In the genomic region with DNA sequence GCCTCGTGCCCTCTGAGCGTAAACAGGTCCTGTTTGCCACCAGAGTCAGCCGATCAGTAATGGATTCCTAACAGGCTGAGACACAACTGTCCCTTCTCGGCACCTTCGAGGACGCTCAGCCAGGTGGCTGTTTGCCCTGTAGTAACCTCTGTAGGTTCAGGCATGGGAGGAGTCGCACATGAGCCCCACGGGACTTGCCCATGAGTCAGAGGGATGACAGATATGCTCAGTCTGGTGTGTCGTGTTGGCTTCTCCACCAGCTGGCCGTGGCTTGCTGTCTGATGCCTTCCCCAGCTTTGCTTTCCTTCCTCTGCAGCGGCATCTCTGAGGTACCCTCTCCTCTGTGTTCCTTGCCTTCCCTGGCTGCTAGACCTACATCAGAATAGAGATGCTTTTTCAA, we compare ENCODE assay signal across 8 mouse cellular contexts. TPM values are rescaled to one million over a fixed set of nuclear protein-coding genes. Genes with fewer than 3 reads are reported as not detected.
DNase-seq lines count a peak whose midpoint lies in the region; ATAC-seq and TF ChIP-seq lines count a peak whose summit lies in the region.
"Had no signal": no experiment of that assay in that cellular context is flagged by ENCODE, and none has a peak within 500 bp of the region (broad histone marks: within the 10 kb centered on the region; RNA-seq: fewer than 3 reads in every experiment).

No protein-coding gene starts in this region.

- H3K36me3 ChIP-seq in CH12.LX (replicated peaks in 1 of 2; ENCODE audit: control insufficient read depth in 1 of 2, insufficient read depth in 1 of 2, low read length in 1 of 2): no peaks in the 10 kb centered on the region
- H3K36me3 ChIP-seq in embryonic facial prominence, embryonic 12.5 days: no peaks in the 10 kb centered on the region
- peaks cover 12% of the 10 kb centered on the region for H3K36me3 ChIP-seq in midbrain, embryonic 14.5 days (ENCODE audit: control insufficient read depth, insufficient read depth, low read length)
- H3K36me3 ChIP-seq: midbrain, embryonic 12.5 days had no signal

- 77% methylated on average over 11 of the region's 11 CpGs for WGBS in embryonic facial prominence, embryonic 12.5 days
- 88% methylated on average over 11 of the region's 11 CpGs for WGBS in midbrain, embryonic 14.5 days

- peak overlapping the region; percentile 86 for H3K4me2 ChIP-seq in CH12.LX (ENCODE audit: insufficient read depth, low read depth, poor library complexity, severe bottlenecking)
- H3K4me2 ChIP-seq in embryonic facial prominence, embryonic 12.5 days (replicated peaks): no peak overlapping the region
- H3K4me2 ChIP-seq in midbrain, embryonic 14.5 days (ENCODE audit: low read length): no peak overlapping the region
- H3K4me2 ChIP-seq: midbrain, embryonic 12.5 days had no signal

- TF ChIP-seq RAD21 in CH12.LX (IDR thresholded peaks at IDR 0.05; ENCODE audit: low read depth, low read length): peak; percentile 12

- dilution Hi-C loops in CH12.LX (cut with MboI; ENCODE audit: extremely low pct_ligation_motif_present, extremely low pct_unique_long_range_greater_than_20kb, low sequenced_read_pairs): no loop called here

- H3K27me3 ChIP-seq in CH12.LX (replicated peaks): peaks cover 14% of the 10 kb centered on the region
- no peaks in the 10 kb centered on the region for H3K27me3 ChIP-seq in embryonic facial prominence, embryonic 12.5 days
- no peaks in the 10 kb centered on the region for H3K27me3 ChIP-seq in midbrain, embryonic 14.5 days (ENCODE audit: control insufficient read depth, insufficient read depth, low read length)
- H3K27me3 ChIP-seq: midbrain, embryonic 12.5 days had no signal

- in situ Hi-C loops in CH12.LX (cut with MboI; ENCODE audit: low pct_ligation_motif_present, low pct_unique_long_range_greater_than_20kb, low sequenced_read_pairs): no loop called here

- ATAC-seq in embryonic facial prominence, embryonic 12.5 days (ENCODE audit: insufficient number of reproducible peaks, insufficient read depth, low FRiP score, low TSS enrichment): no peak
- ATAC-seq in midbrain, embryonic 14.5 days (ENCODE audit: low FRiP score, low TSS enrichment): no peak

- no peaks in the 10 kb centered on the region for H3K9me3 ChIP-seq in CH12.LX (replicated peaks; ENCODE audit: low read length)
- H3K9me3 ChIP-seq in embryonic facial prominence, embryonic 12.5 days: no peaks in the 10 kb centered on the region
- no peaks in the 10 kb centered on the region for H3K9me3 ChIP-seq in midbrain, embryonic 14.5 days (ENCODE audit: control insufficient read depth, low read length)
- H3K9me3 ChIP-seq: midbrain, embryonic 12.5 days had no signal

- peak in 1 of 2 experiments; percentile 4; a peak in 1 of 4 replicates for TF ChIP-seq CTCF in CH12.LX (conservative IDR thresholded peaks at IDR 0.05 in 1 of 2, IDR thresholded peaks at IDR 0.05 in 1 of 2; ENCODE audit: low read depth in 2 of 2, low read length in 2 of 2)

- H3K4me3 ChIP-seq in CH12.LX (replicated peaks in 1 of 3; ENCODE audit: low read depth in 2 of 3, low read length in 2 of 3, poor library complexity in 1 of 3): peak overlapping the region in 2 of 3 experiments; percentile 28 to 31
- H3K4me3 ChIP-seq in embryonic facial prominence, embryonic 12.5 days: no peak overlapping the region
- H3K4me3 ChIP-seq in midbrain, embryonic 14.5 days (replicated peaks; ENCODE audit: low read depth, low read length): no peak overlapping the region
- H3K4me3 ChIP-seq: midbrain, embryonic 12.5 days had no signal

- H3K9ac ChIP-seq in CH12.LX (ENCODE audit: insufficient read depth, low read depth): 0 out of 2 replicates have a peak overlapping the region, but pooled peaks have one; percentile 36
- H3K9ac ChIP-seq in embryonic facial prominence, embryonic 12.5 days: no peak overlapping the region
- no peak overlapping the region for H3K9ac ChIP-seq in midbrain, embryonic 14.5 days (replicated peaks; ENCODE audit: low read length)
- H3K9ac ChIP-seq: midbrain, embryonic 12.5 days had no signal

- H3K4me1 ChIP-seq in CH12.LX (ENCODE audit: control insufficient read depth in 1 of 2, insufficient read depth in 2 of 2): peaks cover 40 to 61% of the 10 kb centered on the region in 2 experiments
- peaks cover 38% of the 10 kb centered on the region for H3K4me1 ChIP-seq in embryonic facial prominence, embryonic 12.5 days
- peaks cover 22% of the 10 kb centered on the region for H3K4me1 ChIP-seq in midbrain, embryonic 14.5 days (ENCODE audit: control insufficient read depth, insufficient read depth, low read length)

- H3K79me2 ChIP-seq in CH12.LX (replicated peaks; ENCODE audit: control insufficient read depth, extremely low read depth, insufficient read depth, poor library complexity, severe bottlenecking): no peaks in the 10 kb centered on the region

- no peak for TF ChIP-seq POLR2A in CH12.LX (IDR thresholded peaks at IDR 0.05; ENCODE audit: low read depth, low read length)

- peak; percentile 84 for TF ChIP-seq EP300 in CH12.LX (IDR thresholded peaks at IDR 0.05; ENCODE audit: low read length)

- DNase-seq in layer of hippocampus, adult 9-11 months: peak; percentile 66
- DNase-seq in layer of hippocampus, postnatal 25 days (ENCODE audit: extremely low spot score in 1 of 2, low spot score in 1 of 2): no peak
- DNase-seq in CH12.LX (ENCODE audit: extremely low read depth): peak; percentile 94
- DNase-seq in spleen, postnatal 4 days (ENCODE audit: low spot score in 2 of 2): peak; percentile 59 to 77
- no peak for DNase-seq in adrenal gland, adult 8-10 months
- DNase-seq in midbrain, embryonic 14.5 days: no peak

- H3K27ac ChIP-seq in CH12.LX (ENCODE audit: insufficient read depth, low read depth): peak overlapping the region; percentile 94
- peak overlapping the region; percentile 67; the same call in 1 of the 2 replicates for H3K27ac ChIP-seq in embryonic facial prominence, embryonic 12.5 days
- no peak overlapping the region for H3K27ac ChIP-seq in midbrain, embryonic 14.5 days (replicated peaks; ENCODE audit: low read depth, low read length)
- H3K27ac ChIP-seq: midbrain, embryonic 12.5 days had no signal

TF ChIP-seq in CH12.LX, 34 proteins besides CTCF, POLR2A, EP300 and RAD21 (continues in another document):
- no peak for TF ChIP-seq USF1 (IDR thresholded peaks at IDR 0.05; ENCODE audit: low read depth, low read length)
- peak; percentile 70 for TF ChIP-seq JUN (IDR thresholded peaks at IDR 0.05; ENCODE audit: insufficient read depth, low read depth, low read length)
- TF ChIP-seq NRF1 (IDR thresholded peaks at IDR 0.05; ENCODE audit: low read depth, low read length): 0 out of 2 replicates have a peak, but pooled peaks have one; percentile 45
- no peak for TF ChIP-seq TBP (conservative IDR thresholded peaks at IDR 0.05; ENCODE audit: low read depth, low read length)
- TF ChIP-seq UBTF (IDR thresholded peaks at IDR 0.05; ENCODE audit: low read depth, low read length): no peak
- TF ChIP-seq GABPA (IDR thresholded peaks at IDR 0.05; ENCODE audit: insufficient replicate concordance, low read depth, low read length): no peak
- TF ChIP-seq ZC3H11A (IDR thresholded peaks at IDR 0.05; ENCODE audit: low read depth, low read length): no peak
- no peak for TF ChIP-seq CHD1 (IDR thresholded peaks at IDR 0.05; ENCODE audit: low read depth, low read length)
- TF ChIP-seq MEF2A (IDR thresholded peaks at IDR 0.05; ENCODE audit: borderline replicate concordance, low read depth, low read length): peak; percentile 87
- no peak for TF ChIP-seq ZNF384 (IDR thresholded peaks at IDR 0.05; ENCODE audit: low read depth, low read length)
- TF ChIP-seq USF2 (conservative IDR thresholded peaks at IDR 0.05; ENCODE audit: low read depth, low read length): no peak
- 0 out of 2 replicates have a peak, but pooled peaks have one; percentile 19 for TF ChIP-seq MAZ (IDR thresholded peaks at IDR 0.05; ENCODE audit: low read depth, low read length)
- no peak for TF ChIP-seq PAX5 (IDR thresholded peaks at IDR 0.05; ENCODE audit: low read length)
- no peak for TF ChIP-seq POLR2AphosphoS2 (IDR thresholded peaks at IDR 0.05; ENCODE audit: low read depth, low read length)
- peak; percentile 98 for TF ChIP-seq ETS1 (conservative IDR thresholded peaks at IDR 0.05; ENCODE audit: low read depth, low read length)
- peak; percentile 35; the same call in 1 of the 2 replicates for TF ChIP-seq MAFK (IDR thresholded peaks at IDR 0.05; ENCODE audit: insufficient replicate concordance, low read length)
- no peak for TF ChIP-seq ZKSCAN1 (IDR thresholded peaks at IDR 0.05; ENCODE audit: borderline replicate concordance, low read depth, low read length)
- TF ChIP-seq JUND (conservative IDR thresholded peaks at IDR 0.05; ENCODE audit: low read depth, low read length): 0 out of 2 replicates have a peak, but pooled peaks have one; percentile 59
- peak; percentile 77 for TF ChIP-seq IRF4 (IDR thresholded peaks at IDR 0.05; ENCODE audit: low read depth, low read length)
- TF ChIP-seq SMC3 (IDR thresholded peaks at IDR 0.05; ENCODE audit: low read depth, low read length): peak; percentile 10; the same call in 1 of the 2 replicates
- peak; percentile 89 for TF ChIP-seq MXI1 (IDR thresholded peaks at IDR 0.05; ENCODE audit: low read depth, low read length)
- TF ChIP-seq E2F4 (IDR thresholded peaks at IDR 0.05; ENCODE audit: insufficient replicate concordance, low read depth, low read length): no peak
- peak; percentile 97 for TF ChIP-seq SIN3A (IDR thresholded peaks at IDR 0.05; ENCODE audit: low read length)
- TF ChIP-seq ZMIZ1 (IDR thresholded peaks at IDR 0.05; ENCODE audit: low read depth, low read length): no peak
- TF ChIP-seq HCFC1 (IDR thresholded peaks at IDR 0.05; ENCODE audit: low read depth, low read length): no peak
- peak; percentile 86 for TF ChIP-seq MAX (IDR thresholded peaks at IDR 0.05; ENCODE audit: low read length)
- no peak for TF ChIP-seq KAT2A (IDR thresholded peaks at IDR 0.05; ENCODE audit: insufficient replicate concordance, low read length)
- peak; percentile 85 for TF ChIP-seq MYC (IDR thresholded peaks at IDR 0.05; ENCODE audit: low read depth, low read length)
- peak; percentile 98 for TF ChIP-seq BHLHE40 (IDR thresholded peaks at IDR 0.05; ENCODE audit: low read depth, low read length)
- no peak for TF ChIP-seq NELFE (IDR thresholded peaks at IDR 0.05; ENCODE audit: low read depth, low read length)

RNA-seq across cellular contexts. Expression of gene Abcg1, which starts 9.6 kb away (rescaled TPM):
- 10 to 100 TPM; 54.2 to 60.3 TPM for total RNA-seq in layer of hippocampus, postnatal 25 days (2021)
- total RNA-seq in CH12.LX (2012; rRNA removed) (4.6 and 5.2 TPM in 2 replicates), CH12.LX (2014; rRNA removed) (1.9 and 2.2 TPM in 2 replicates)
- 1.7 and 2.2 TPM in 2 replicates for polyA plus RNA-seq in CH12.LX (2012; ENCODE audit: insufficient read length, low read depth)
- 14.6 and 15.4 TPM in 2 replicates for polyA plus RNA-seq in embryonic facial prominence, embryonic 12.5 days (2016; fragmentation: Nextera tagmentation; extraction: Ambion mirVana)
- 10 to 100 TPM; 11.7 to 28.2 (median 16.2) TPM for total RNA-seq in adrenal gland, adult 8-10 months (2022)
- polyA plus RNA-seq in midbrain, embryonic 14.5 days (2014; fragmentation: Nextera tagmentation; extraction: Ambion mirVana): 23.1 and 24.7 TPM in 2 replicates

Comparison
In these comparisons a context has a peak if more than half of its experiments do, and no peak if none do; other contexts are left out.
1. DNase-seq: peak in layer of hippocampus, adult 9-11 months (single experiment), CH12.LX (single experiment) and spleen, postnatal 4 days (2 of 2); none in layer of hippocampus, postnatal 25 days (0 of 2), adrenal gland, adult 8-10 months (single experiment) and midbrain, embryonic 14.5 days (single experiment).
2. H3K4me3 ChIP-seq: peak in CH12.LX (2 of 3); none in embryonic facial prominence, embryonic 12.5 days (single experiment) and midbrain, embryonic 14.5 days (single experiment).